Mouse (Mus musculus) megakaryocyte-erythroid progenitor cell, adult 5-6 weeks (primary cell): ENCODE results near the gene Capn15. TPM values are rescaled to one million over a fixed set of nuclear protein-coding genes. Genes with fewer than 3 reads are reported as not detected.

Experiments used
- ATAC-seq: replicated peaks from 2 replicates; pipeline ENCODE4 v1.8.0; 2016; ENCODE audit warnings: mild to moderate bottlenecking, inconsistent platforms; ENCODE audit not compliant: severe bottlenecking, poor library complexity, low FRiP score, low TSS enrichment
- total RNA-seq, 2 experiments: library from RNA; stranded (forward) in 1 of 2; stranded (reverse) in 1 of 2; fragments of 200-1000, 215-1000 nt in 1 of 2; fragments of >200 nt in 1 of 2; fragmentation: Nextera tagmentation in 1 of 2; gene quantifications; 2 replicates each; pipeline ENCODE4 v1.2.3; 2014 to 2017

Capn15 gene
- total RNA-seq, 2 experiments from 2014 or later = 3.5 to 14.8 TPM

- peak; percentile 88 for ATAC-seq
Observed at GRCm38 (mm10) chr17:25942597-25943151, 42.9 kb downstream of the Capn15 start.

- no peak for ATAC-seq
Observed at GRCm38 (mm10) chr17:25941511-25942241, 43.9 kb downstream of the Capn15 start.

- ATAC-seq = no peak
Observed at GRCm38 (mm10) chr17:25934526-25934925, 51.1 kb downstream of the Capn15 start.

- no peak for ATAC-seq
Observed at GRCm38 (mm10) chr17:25925348-25925747, 60.2 kb downstream of the Capn15 start.

- 0 out of 2 replicates have a peak, but pooled peaks have one; percentile 17 for ATAC-seq
Observed at GRCm38 (mm10) chr17:25922120-25922519, 63.5 kb downstream of the Capn15 start.

- peak; percentile 91 for ATAC-seq
Observed at GRCm38 (mm10) chr17:25919786-25920642, 65.6 kb downstream of the Capn15 start.

- ATAC-seq = no peak
Observed at GRCm38 (mm10) chr17:25919144-25919785, 66.3 kb downstream of the Capn15 start, which contains the start of gene Rab40c. Gene Rab40c (minus strand): TSS chr17:25919727.

GRCm38 (mm10) chr17:25918037-25918750, 67.4 kb downstream of the Capn15 start:
- no peak for ATAC-seq

GRCm38 (mm10) chr17:25916931-25917647, 68.5 kb downstream of the Capn15 start:
- no peak for ATAC-seq

GRCm38 (mm10) chr17:25914295-25914694, 71.3 kb downstream of the Capn15 start:
- ATAC-seq = no peak

GRCm38 (mm10) chr17:25913877-25914275, 71.7 kb downstream of the Capn15 start:
- 0 out of 2 replicates have a peak, but pooled peaks have one; percentile 17 for ATAC-seq

- ATAC-seq = no peak
Observed at GRCm38 (mm10) chr17:25913186-25913876, 72.3 kb downstream of the Capn15 start.

GRCm38 (mm10) chr17:25911816-25912215, 73.8 kb downstream of the Capn15 start:
- no peak for ATAC-seq

Other genes starting within 250 kb of the Capn15 start
Only the 30 nearest of the 32 such genes appear.
- gene Narfl, start 212.0 kb downstream of the Capn15 start, total RNA-seq (2014; fragmentation: Nextera tagmentation) = 20.4 and 29.9 TPM in 2 replicates
- 10.3 and 23.8 TPM in 2 replicates for gene Narfl, start 212.0 kb downstream of the Capn15 start, total RNA-seq (2017)
- 10.7 and 18.1 TPM in 2 replicates for gene Haghl, start 200.1 kb downstream of the Capn15 start, total RNA-seq (2014; fragmentation: Nextera tagmentation)
- gene Haghl, start 200.1 kb downstream of the Capn15 start, total RNA-seq (2017) = 11.8 and 15.7 TPM in 2 replicates
- 1.2 TPM in 1 of 2 replicates, not detected in the other for gene Ccdc78, start 199.2 kb downstream of the Capn15 start, total RNA-seq (2014; fragmentation: Nextera tagmentation)
- 0.15 TPM in 1 of 2 replicates, not detected in the other for gene Ccdc78, start 199.2 kb downstream of the Capn15 start, total RNA-seq (2017)
- 62.4 and 172 TPM in 2 replicates for gene Fam173a, start 192.9 kb downstream of the Capn15 start, total RNA-seq (2014; fragmentation: Nextera tagmentation)
- gene Fam173a, start 192.9 kb downstream of the Capn15 start, total RNA-seq (2017) = 11.1 and 21.4 TPM in 2 replicates
- 19.1 TPM in 1 of 2 replicates, not detected in the other for gene AC134908.4, start 190.1 kb downstream of the Capn15 start, total RNA-seq (2014; fragmentation: Nextera tagmentation)
- not detected in 2 replicates for gene AC134908.4, start 190.1 kb downstream of the Capn15 start, total RNA-seq (2017)
- 20.6 and 22.9 TPM in 2 replicates for gene Metrn, start 188.7 kb downstream of the Capn15 start, total RNA-seq (2014; fragmentation: Nextera tagmentation)
- gene Metrn, start 188.7 kb downstream of the Capn15 start, total RNA-seq (2017) = 11.3 and 15.5 TPM in 2 replicates
- 0.26 TPM in 1 of 2 replicates, not detected in the other for gene Fbxl16, start 176.7 kb downstream of the Capn15 start, total RNA-seq (2014; fragmentation: Nextera tagmentation)
- gene Fbxl16, start 176.7 kb downstream of the Capn15 start, total RNA-seq (2017) = not detected in 2 replicates
- 16.6 and 33.3 TPM in 2 replicates for gene Wdr24, start 162.2 kb downstream of the Capn15 start, total RNA-seq (2014; fragmentation: Nextera tagmentation)
- 15.5 and 17.2 TPM in 2 replicates for gene Wdr24, start 162.2 kb downstream of the Capn15 start, total RNA-seq (2017)
- 20.1 and 31.7 TPM in 2 replicates for gene Jmjd8, start 156.9 kb downstream of the Capn15 start, total RNA-seq (2014; fragmentation: Nextera tagmentation)
- 19.5 and 21.5 TPM in 2 replicates for gene Jmjd8, start 156.9 kb downstream of the Capn15 start, total RNA-seq (2017)
- 89.4 and 112 TPM in 2 replicates for gene Stub1, start 152.4 kb downstream of the Capn15 start, total RNA-seq (2014; fragmentation: Nextera tagmentation)
- gene Stub1, start 152.4 kb downstream of the Capn15 start, total RNA-seq (2017) = 77.6 and 77.7 TPM in 2 replicates
- gene Rhbdl1, start 148.5 kb downstream of the Capn15 start, total RNA-seq (2014; fragmentation: Nextera tagmentation) = 0.50 and 2.0 TPM in 2 replicates
- 0.30 and 0.47 TPM in 2 replicates for gene Rhbdl1, start 148.5 kb downstream of the Capn15 start, total RNA-seq (2017)
- gene Gm20683, start 144.0 kb downstream of the Capn15 start, total RNA-seq (2014; fragmentation: Nextera tagmentation) = 1.7 and 6.4 TPM in 2 replicates
- gene Gm20683, start 144.0 kb downstream of the Capn15 start, total RNA-seq (2017) = not detected in 2 replicates
- gene Rhot2, start 140.9 kb downstream of the Capn15 start, total RNA-seq (2014; fragmentation: Nextera tagmentation) = 51.2 and 54.8 TPM in 2 replicates
- 21.3 and 27.4 TPM in 2 replicates for gene Rhot2, start 140.9 kb downstream of the Capn15 start, total RNA-seq (2017)
- gene Wdr90, start 124.3 kb downstream of the Capn15 start, total RNA-seq (2014; fragmentation: Nextera tagmentation) = 43.3 and 47.4 TPM in 2 replicates
- 4.6 and 10.0 TPM in 2 replicates for gene Wdr90, start 124.3 kb downstream of the Capn15 start, total RNA-seq (2017)
- 87.4 and 109 TPM in 2 replicates for gene Mcrip2, start 117.0 kb downstream of the Capn15 start, total RNA-seq (2014; fragmentation: Nextera tagmentation)
- 35.6 and 40.8 TPM in 2 replicates for gene Mcrip2, start 117.0 kb downstream of the Capn15 start, total RNA-seq (2017)
- 26.3 and 37.6 TPM in 2 replicates for gene Mettl26, start 110.7 kb downstream of the Capn15 start, total RNA-seq (2014; fragmentation: Nextera tagmentation)
- 9.3 and 19.8 TPM in 2 replicates for gene Mettl26, start 110.7 kb downstream of the Capn15 start, total RNA-seq (2017)
- 0.87 TPM in 1 of 2 replicates, not detected in the other for gene Wfikkn1, start 104.9 kb downstream of the Capn15 start, total RNA-seq (2014; fragmentation: Nextera tagmentation)
- 0.19 and 1.4 TPM in 2 replicates for gene Wfikkn1, start 104.9 kb downstream of the Capn15 start, total RNA-seq (2017)
- 2.4 and 8.9 TPM in 2 replicates for gene Rab40c, start 66.1 kb downstream of the Capn15 start, total RNA-seq (2014; fragmentation: Nextera tagmentation)
- gene Rab40c, start 66.1 kb downstream of the Capn15 start, total RNA-seq (2017) = 7.9 and 30.2 TPM in 2 replicates
- gene Pigq, start 40.9 kb downstream of the Capn15 start, total RNA-seq (2014; fragmentation: Nextera tagmentation) = 211 and 231 TPM in 2 replicates
- 102 and 156 TPM in 2 replicates for gene Pigq, start 40.9 kb downstream of the Capn15 start, total RNA-seq (2017)
- not detected in 2 replicates for gene Nhlrc4, start 40.8 kb downstream of the Capn15 start, total RNA-seq (2014; fragmentation: Nextera tagmentation)
- not detected in 2 replicates for gene Nhlrc4, start 40.8 kb downstream of the Capn15 start, total RNA-seq (2017)
- gene A930017K11Rik, start 33.2 kb downstream of the Capn15 start, total RNA-seq (2014; fragmentation: Nextera tagmentation) = not detected in 2 replicates
- gene A930017K11Rik, start 33.2 kb downstream of the Capn15 start, total RNA-seq (2017) = 0.05 TPM in 1 of 2 replicates, not detected in the other
- 0.48 and 3.2 TPM in 2 replicates for gene Rab11fip3, start 83.8 kb upstream of the Capn15 start, total RNA-seq (2014; fragmentation: Nextera tagmentation)
- 0.33 and 0.65 TPM in 2 replicates for gene Rab11fip3, start 83.8 kb upstream of the Capn15 start, total RNA-seq (2017)
- gene Decr2, start 104.5 kb upstream of the Capn15 start, total RNA-seq (2014; fragmentation: Nextera tagmentation) = 6.8 and 7.7 TPM in 2 replicates
- gene Decr2, start 104.5 kb upstream of the Capn15 start, total RNA-seq (2017) = 5.6 and 7.8 TPM in 2 replicates
- 103 and 104 TPM in 2 replicates for gene Nme4, start 109.8 kb upstream of the Capn15 start, total RNA-seq (2014; fragmentation: Nextera tagmentation)
- gene Nme4, start 109.8 kb upstream of the Capn15 start, total RNA-seq (2017) = 70.5 and 80.3 TPM in 2 replicates
- 38.1 and 41.1 TPM in 2 replicates for gene Tmem8, start 127.5 kb upstream of the Capn15 start, total RNA-seq (2014; fragmentation: Nextera tagmentation)
- 6.0 and 18.4 TPM in 2 replicates for gene Tmem8, start 127.5 kb upstream of the Capn15 start, total RNA-seq (2017)
- gene Mrpl28, start 137.7 kb upstream of the Capn15 start, total RNA-seq (2014; fragmentation: Nextera tagmentation) = 116 and 152 TPM in 2 replicates
- gene Mrpl28, start 137.7 kb upstream of the Capn15 start, total RNA-seq (2017) = 30.1 and 63.1 TPM in 2 replicates
- gene Axin1, start 152.9 kb upstream of the Capn15 start, total RNA-seq (2014; fragmentation: Nextera tagmentation) = 29.2 and 32.1 TPM in 2 replicates
- 39.9 and 208 TPM in 2 replicates for gene Axin1, start 152.9 kb upstream of the Capn15 start, total RNA-seq (2017)
- gene Pdia2, start 213.3 kb upstream of the Capn15 start, total RNA-seq (2014; fragmentation: Nextera tagmentation) = 14.1 and 22.5 TPM in 2 replicates
- gene Pdia2, start 213.3 kb upstream of the Capn15 start, total RNA-seq (2017) = 6.6 and 13.9 TPM in 2 replicates
- 1.4 TPM in 1 of 2 replicates, not detected in the other for gene Rgs11, start 217.2 kb upstream of the Capn15 start, total RNA-seq (2014; fragmentation: Nextera tagmentation)
- gene Rgs11, start 217.2 kb upstream of the Capn15 start, total RNA-seq (2017) = not detected in 2 replicates
- gene Arhgdig, start 222.0 kb upstream of the Capn15 start, total RNA-seq (2014; fragmentation: Nextera tagmentation) = 6.3 and 10.4 TPM in 2 replicates
- gene Arhgdig, start 222.0 kb upstream of the Capn15 start, total RNA-seq (2017) = 1.0 and 4.5 TPM in 2 replicates